Mouse (Mus musculus) heart, embryonic 14.5 days (tissue): ENCODE data around the gene Trpm6. TPM values are rescaled to one million over a fixed set of nuclear protein-coding genes. Genes with fewer than 3 reads are reported as not detected.

ENCODE experiments used
- ATAC-seq: fragments of 200-750 bp; cut with Nextera tagmentation; 2 replicates; pipeline ENCODE4 v1.8.0; 2017; ENCODE audit warnings: low read depth, moderate TSS enrichment; ENCODE audit not compliant: insufficient number of reproducible peaks, insufficient read depth, low FRiP score
- H3K27ac ChIP-seq, 2 experiments: fragments of 200-500 bp in 1 of 2; fragments of 300-500 bp in 1 of 2; sonication (generic) in 1 of 2; replicated peaks in 1 of 2; 2 replicates each; pipeline ENCODE4 v1.5.1; 2012 to 2014; ENCODE audit warnings: low read depth in 2 of 2, low read length in 2 of 2, control low read depth in 1 of 2, mild to moderate bottlenecking in 1 of 2, mixed read lengths in 1 of 2; ENCODE audit not compliant: control insufficient read depth in 1 of 2, insufficient read depth in 1 of 2
- H3K27me3 ChIP-seq: fragments of 300-500 bp; sonication (generic); 2 replicates; pipeline ENCODE4 v1.6.1; 2014; ENCODE audit warnings: mild to moderate bottlenecking, low read length, control low read depth; ENCODE audit not compliant: control insufficient read depth, insufficient read depth
- H3K36me3 ChIP-seq: fragments of 300-500 bp; sonication (generic); 2 replicates; pipeline ENCODE4 v1.6.1; 2014; ENCODE audit warnings: mild to moderate bottlenecking, control low read depth, low read length, mixed read lengths; ENCODE audit not compliant: control insufficient read depth, insufficient read depth
- H3K4me1 ChIP-seq, 2 experiments: fragments of 200-500 bp in 1 of 2; fragments of 300-500 bp in 1 of 2; sonication (generic) in 1 of 2; 2 replicates each; pipeline ENCODE4 v1.6.1; 2012 to 2014; ENCODE audit warnings: low read length in 2 of 2, control low read depth in 1 of 2, mixed read lengths in 1 of 2; ENCODE audit not compliant: control insufficient read depth in 2 of 2, insufficient read depth in 2 of 2
- H3K4me2 ChIP-seq: fragments of 300-500 bp; sonication (generic); 2 replicates; pipeline ENCODE4 v1.6.1; 2014; ENCODE audit warnings: mild to moderate bottlenecking, low read length
- H3K4me3 ChIP-seq, 2 experiments: fragments of 200-500 bp in 1 of 2; fragments of 300-500 bp in 1 of 2; sonication (generic) in 1 of 2; 2 replicates each; pipeline ENCODE4 v1.5.1; 2012 to 2014; ENCODE audit warnings: low read length in 2 of 2, mild to moderate bottlenecking in 2 of 2, control low read depth in 1 of 2, low read depth in 1 of 2, moderate library complexity in 1 of 2; ENCODE audit not compliant: control insufficient read depth in 1 of 2, insufficient read depth in 1 of 2
- H3K9ac ChIP-seq: fragments of 300-500 bp; sonication (generic); 2 replicates; pipeline ENCODE4 v1.6.1; 2014; ENCODE audit warnings: mild to moderate bottlenecking, low read length
- H3K9me3 ChIP-seq: fragments of 300-500 bp; sonication (generic); 2 replicates; pipeline ENCODE4 v1.6.1; 2016; ENCODE audit warnings: low read length, control low read depth; ENCODE audit not compliant: control insufficient read depth
- WGBS: fragments of 180-500 bp; shearing (Covaris S2); extraction: QIAGEN DNeasy Blood & Tissue Kit; methylation state at CpG from one replicate; pipeline ENCODE4 v1.1.7; 2014; 5-methylcytosine and 5-hydroxymethylcytosine counted together
- polyA plus RNA-seq: library from polyadenylated mRNA; unstranded; fragments of >200 nt; fragmentation: Nextera tagmentation; extraction: Ambion mirVana; gene quantifications from 2 replicates; pipeline ENCODE4 v1.2.1, GENCODE M21; 2014

Trpm6 gene
- polyA plus RNA-seq, 1 experiment from 2014 or later, result 0.31 TPM

GRCm38 (mm10) chr19:18746576-18747340 is 3.0 kb upstream of the Trpm6 start:
- Histone ChIP-seq H3K36me3 (no peaks in the 10 kb centered on the region), H3K4me2 (no peak overlapping the region), H3K9me3 (no peaks in the 10 kb centered on the region), H3K4me3 (no peak overlapping the region), H3K4me1 (peaks cover 7 to 8% of the 10 kb centered on the region in 2 experiments; a peak in 2 of 4 replicates), H3K27ac (no peak overlapping the region), H3K9ac (no peak overlapping the region), H3K27me3 (peaks cover 12% of the 10 kb centered on the region; the same call in 1 of the 2 replicates)
- WGBS, result 84% methylated on average over 5 of the region's 5 CpGs
- no peak for ATAC-seq

DNA sequence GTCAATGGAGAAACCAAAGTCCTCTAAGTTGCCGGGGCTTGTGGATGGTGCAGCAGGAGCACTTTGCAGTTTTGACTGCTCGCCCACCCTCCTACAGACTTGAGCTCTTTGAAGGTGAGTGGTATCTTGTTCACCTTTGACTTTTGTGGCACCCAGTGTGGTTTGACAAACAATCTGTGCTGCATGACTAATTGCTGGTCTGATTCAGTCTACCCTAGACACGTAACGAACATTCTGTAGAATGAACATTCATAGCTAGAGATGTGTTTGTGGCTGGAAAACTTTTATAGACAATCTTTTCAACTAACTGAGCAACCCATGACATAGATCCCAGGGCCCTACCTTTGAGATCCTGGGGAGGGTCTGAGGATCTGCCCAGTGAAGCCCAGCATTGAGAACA is 2.4 kb upstream of the Trpm6 start:
- 89% methylated on average over 4 of the region's 4 CpGs for WGBS
- H3K4me3 ChIP-seq, result no peak overlapping the region
- H3K9me3 ChIP-seq, result no peaks in the 10 kb centered on the region
- ATAC-seq, result no peak
- H3K9ac ChIP-seq, result no peak overlapping the region
- H3K4me1 ChIP-seq, result peaks cover 7 to 8% of the 10 kb centered on the region in 2 experiments; a peak in 2 of 4 replicates
- no peaks in the 10 kb centered on the region for H3K36me3 ChIP-seq
- no peak overlapping the region for H3K4me2 ChIP-seq
- peaks cover 12% of the 10 kb centered on the region; the same call in 1 of the 2 replicates for H3K27me3 ChIP-seq
- H3K27ac ChIP-seq, result no peak overlapping the region

DNA sequence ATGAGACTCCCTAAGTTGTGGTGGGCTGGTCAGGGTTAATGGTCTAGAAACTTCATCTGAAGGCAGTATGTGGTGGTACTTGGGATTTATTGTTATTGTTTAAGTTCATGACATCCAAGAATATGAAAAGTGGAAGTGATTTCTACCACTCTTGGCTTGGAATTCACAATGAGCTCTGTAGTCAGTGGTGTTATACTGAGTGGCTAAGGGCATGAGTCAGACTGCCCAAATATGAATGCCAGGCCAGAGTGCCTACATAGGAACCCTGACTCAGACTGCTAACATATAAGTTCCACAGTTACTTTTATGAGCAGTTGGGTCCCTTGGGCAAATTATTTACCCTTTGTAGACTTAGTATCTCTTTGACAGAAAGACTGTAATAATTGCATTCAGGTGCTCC is 7.4 kb downstream of the Trpm6 start:
- no peak for ATAC-seq
- peaks cover 4 to 6% of the 10 kb centered on the region in 2 experiments; a peak in 3 of 4 replicates for H3K4me1 ChIP-seq
- no peak overlapping the region for H3K27ac ChIP-seq
- no peaks in the 10 kb centered on the region for H3K27me3 ChIP-seq
- H3K4me3 ChIP-seq, result no peak overlapping the region
- H3K36me3 ChIP-seq, result no peaks in the 10 kb centered on the region
- no peak overlapping the region for H3K9ac ChIP-seq
- H3K4me2 ChIP-seq, result no peak overlapping the region
- no peaks in the 10 kb centered on the region for H3K9me3 ChIP-seq

DNA sequence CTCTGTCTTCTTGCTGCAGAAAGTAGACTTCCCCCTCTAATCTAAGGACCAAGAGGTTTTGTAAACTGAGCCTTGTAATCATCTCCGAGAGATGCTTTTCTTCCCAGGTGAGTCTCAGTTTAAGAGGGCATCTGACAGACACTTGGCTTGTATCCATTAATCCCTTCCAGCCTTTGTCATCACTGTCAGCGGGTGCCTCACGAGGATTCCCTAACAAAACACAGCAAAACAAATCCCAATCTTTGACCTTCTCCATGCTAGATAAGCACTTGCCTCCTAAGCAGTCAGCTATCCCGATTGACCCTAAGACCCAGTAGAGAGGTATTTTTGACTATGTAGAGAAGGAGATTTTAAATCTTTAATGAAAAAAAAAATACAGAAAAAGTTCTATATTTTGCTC is 7.9 kb downstream of the Trpm6 start:
- 25% methylated on average over 4 of the region's 4 CpGs for WGBS
- H3K36me3 ChIP-seq, result no peaks in the 10 kb centered on the region
- H3K27ac ChIP-seq, result no peak overlapping the region
- no peak overlapping the region for H3K4me2 ChIP-seq
- H3K4me3 ChIP-seq, result no peak overlapping the region
- H3K4me1 ChIP-seq, result peaks cover 4 to 6% of the 10 kb centered on the region in 2 experiments; a peak in 3 of 4 replicates
- no peaks in the 10 kb centered on the region for H3K27me3 ChIP-seq
- H3K9me3 ChIP-seq, result no peaks in the 10 kb centered on the region
- no peak for ATAC-seq
- H3K9ac ChIP-seq, result no peak overlapping the region

DNA sequence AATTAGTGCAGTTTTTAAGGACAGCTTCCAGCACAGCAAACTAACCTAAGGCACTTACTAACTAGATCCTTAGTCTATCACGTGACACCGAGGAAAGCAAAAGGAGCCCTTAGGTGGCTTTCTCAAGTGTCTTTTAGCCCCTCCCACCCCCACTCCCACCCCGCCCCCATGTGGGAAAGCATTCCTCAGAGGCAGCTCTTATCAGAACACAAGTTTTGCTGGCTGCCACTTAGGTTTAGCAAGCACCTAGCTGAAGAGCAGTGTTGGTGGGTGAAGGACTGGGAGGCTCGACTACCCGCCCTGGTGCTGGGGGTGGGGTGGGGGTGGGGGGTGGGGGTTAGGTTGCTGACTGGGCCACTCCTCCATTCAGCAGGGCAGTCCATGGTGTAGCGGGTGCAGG is 8.5 kb downstream of the Trpm6 start:
- peak overlapping the region; percentile 41 for H3K4me2 ChIP-seq
- no peaks in the 10 kb centered on the region for H3K36me3 ChIP-seq
- no peak overlapping the region for H3K27ac ChIP-seq
- H3K9ac ChIP-seq, result no peak overlapping the region
- WGBS, result 12% methylated on average over 6 of the region's 6 CpGs
- no peaks in the 10 kb centered on the region for H3K9me3 ChIP-seq
- ATAC-seq, result no peak
- no peak overlapping the region for H3K4me3 ChIP-seq
- H3K27me3 ChIP-seq, result no peaks in the 10 kb centered on the region
- peaks cover 4 to 6% of the 10 kb centered on the region in 2 experiments; a peak in 3 of 4 replicates for H3K4me1 ChIP-seq

DNA sequence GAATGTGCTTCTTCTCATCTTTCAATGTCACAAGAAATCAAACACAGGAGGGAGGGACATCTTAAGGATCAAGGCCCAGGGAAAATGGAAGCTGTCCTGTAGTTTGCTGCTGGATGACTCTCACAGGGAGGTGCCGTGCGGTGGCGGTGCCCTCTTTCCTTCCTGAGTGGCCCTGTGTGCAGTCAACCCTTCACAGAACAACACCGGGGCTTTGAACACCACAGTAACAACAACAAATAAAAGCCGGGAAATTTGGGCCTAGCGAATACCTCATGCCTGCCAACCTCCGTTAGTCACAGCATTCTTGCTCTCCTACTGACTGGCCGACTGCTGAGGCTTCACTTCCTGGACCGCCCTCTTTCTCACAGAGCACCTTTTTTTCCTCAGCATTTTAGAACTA is 9.1 kb downstream of the Trpm6 start:
- H3K27ac ChIP-seq, result no peak overlapping the region

GRCm38 (mm10) chr19:18766399-18766798 is 16.6 kb downstream of the Trpm6 start:
- no peak for ATAC-seq
- WGBS, result 70% methylated on average over 5 of the region's 5 CpGs
- Histone ChIP-seq H3K4me2 (no peak overlapping the region), H3K27me3 (no peaks in the 10 kb centered on the region), H3K36me3 (no peaks in the 10 kb centered on the region), H3K27ac (no peak overlapping the region), H3K4me3 (no peak overlapping the region), H3K9me3 (no peaks in the 10 kb centered on the region), H3K9ac (no peak overlapping the region), H3K4me1 (no peaks in the 10 kb centered on the region)

More for the DNA sequence above, 9.1 kb downstream of the Trpm6 start:
- no peaks in the 10 kb centered on the region for H3K9me3 ChIP-seq
- no peaks in the 10 kb centered on the region for H3K36me3 ChIP-seq
- peaks cover 4 to 6% of the 10 kb centered on the region in 2 experiments; a peak in 3 of 4 replicates for H3K4me1 ChIP-seq
- H3K4me2 ChIP-seq, result peak overlapping the region; percentile 41; the same call in 1 of the 2 replicates
- 39% methylated on average over 9 of the region's 9 CpGs for WGBS
- no peaks in the 10 kb centered on the region for H3K27me3 ChIP-seq
- H3K9ac ChIP-seq, result no peak overlapping the region
- no peak for ATAC-seq
- H3K4me3 ChIP-seq, result no peak overlapping the region
